Mouse (Mus musculus): ENCODE results near the gene Trmt2a.

- TF ChIP-seq CTCF (conservative IDR thresholded peaks at IDR 0.05 in 1 of 2, IDR thresholded peaks at IDR 0.05 in 1 of 2; ENCODE audit: low read depth in 2 of 2, low read length in 2 of 2): no peak
- TF ChIP-seq POLR2A (IDR thresholded peaks at IDR 0.05; ENCODE audit: low read depth, low read length): no peak
- TF ChIP-seq POLR2AphosphoS2 (IDR thresholded peaks at IDR 0.05; ENCODE audit: low read depth, low read length): no peak
- TF ChIP-seq ZNF384 (IDR thresholded peaks at IDR 0.05; ENCODE audit: low read depth, low read length): no peak
- TF ChIP-seq JUN (IDR thresholded peaks at IDR 0.05; ENCODE audit: insufficient read depth, low read depth, low read length): no peak
- no peak for TF ChIP-seq MAX (IDR thresholded peaks at IDR 0.05; ENCODE audit: low read length)
- no peak for TF ChIP-seq JUND (conservative IDR thresholded peaks at IDR 0.05; ENCODE audit: low read depth, low read length)
Observed at GRCm38 (mm10) chr16:18201620-18202019, 46.9 kb upstream of the Trmt2a start.

Data from CH12.LX (cell line).